Mouse (Mus musculus) cerebellum, adult 2 months (tissue): ENCODE measurements at regions not wholly inside any gene's neighbourhood (a gene's known extent, or its start where the extent isn't known, plus 50 kb on each side); places are given as distances from the start of the nearest gene placed in this dataset.

Experiments
- CTCF ChIP-seq: fragments of 200-500 bp; IDR thresholded peaks from 2 replicates; pipeline ENCODE4 v1.5.1; 2011; ENCODE audit warnings: low read depth, mild to moderate bottlenecking, control low read depth, low read length, moderate library complexity, borderline replicate concordance; ENCODE audit not compliant: insufficient read depth
- POLR2A ChIP-seq: fragments of 200-500 bp; IDR thresholded peaks from 2 replicates; pipeline ENCODE4 v1.6.1; 2011; ENCODE audit warnings: low read length, control low read depth, borderline replicate concordance; ENCODE audit not compliant: insufficient read depth

GRCm38 (mm10) chr1:167143797-167144196 lies 141.3 kb downstream of the Uck2 start:
- TF ChIP-seq CTCF (no peak), POLR2A (no peak)
